Mouse (Mus musculus): Measurements from ENCODE around the gene Grik3. TPM values are rescaled to one million over a fixed set of nuclear protein-coding genes. Genes with fewer than 3 reads are reported as not detected.

The Grik3 gene
- under 0.01 and 0.01 TPM in 2 replicates for polyA plus RNA-seq (2012; rRNA removed)

DNA sequence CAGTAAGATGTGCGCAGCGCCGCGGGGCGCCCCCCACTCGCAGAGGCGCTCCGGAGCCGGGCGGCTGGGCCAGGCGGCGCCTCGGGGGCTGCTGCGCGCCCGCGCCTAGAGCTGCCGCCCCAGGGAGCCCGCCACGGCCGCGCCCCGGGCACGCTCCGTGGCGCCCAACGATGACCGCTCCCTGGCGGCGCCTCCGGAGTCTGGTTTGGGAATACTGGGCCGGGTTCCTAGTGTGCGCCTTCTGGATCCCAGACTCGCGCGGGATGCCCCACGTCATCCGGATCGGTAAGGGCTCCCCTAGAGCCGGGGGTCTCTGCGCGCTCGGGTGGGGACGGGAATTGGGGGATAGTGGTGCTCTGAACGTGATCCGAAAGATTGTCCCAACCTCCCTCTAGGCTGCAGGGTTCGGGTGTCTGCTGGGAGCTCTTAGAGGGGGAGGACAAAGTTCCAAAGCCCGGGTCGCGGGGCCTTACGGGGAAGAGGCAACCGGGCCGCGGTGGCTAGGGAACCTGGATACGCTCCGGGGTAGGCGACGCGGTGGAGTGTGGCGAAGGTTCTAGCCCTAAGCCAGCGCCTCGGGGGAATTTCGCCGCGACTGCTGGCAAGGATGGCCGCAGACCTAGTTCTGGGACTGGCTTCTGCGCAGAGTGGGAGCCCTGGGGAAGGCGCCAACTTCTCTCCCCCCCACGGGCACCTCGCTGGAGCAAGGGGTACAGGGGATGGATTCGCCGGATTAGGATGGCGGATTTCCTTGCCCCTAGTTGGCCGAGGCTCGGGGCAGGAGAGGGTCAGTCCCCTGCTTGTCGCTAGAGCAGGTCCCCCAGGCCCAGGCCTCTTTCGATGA is at the start of gene Grik3:
Gene Grik3 (plus strand): TSS at position 40 of the 844 bp plus-strand sequence.

